Comparison of ENCODE assay signal across 31 mouse cellular contexts in the genomic region with DNA sequence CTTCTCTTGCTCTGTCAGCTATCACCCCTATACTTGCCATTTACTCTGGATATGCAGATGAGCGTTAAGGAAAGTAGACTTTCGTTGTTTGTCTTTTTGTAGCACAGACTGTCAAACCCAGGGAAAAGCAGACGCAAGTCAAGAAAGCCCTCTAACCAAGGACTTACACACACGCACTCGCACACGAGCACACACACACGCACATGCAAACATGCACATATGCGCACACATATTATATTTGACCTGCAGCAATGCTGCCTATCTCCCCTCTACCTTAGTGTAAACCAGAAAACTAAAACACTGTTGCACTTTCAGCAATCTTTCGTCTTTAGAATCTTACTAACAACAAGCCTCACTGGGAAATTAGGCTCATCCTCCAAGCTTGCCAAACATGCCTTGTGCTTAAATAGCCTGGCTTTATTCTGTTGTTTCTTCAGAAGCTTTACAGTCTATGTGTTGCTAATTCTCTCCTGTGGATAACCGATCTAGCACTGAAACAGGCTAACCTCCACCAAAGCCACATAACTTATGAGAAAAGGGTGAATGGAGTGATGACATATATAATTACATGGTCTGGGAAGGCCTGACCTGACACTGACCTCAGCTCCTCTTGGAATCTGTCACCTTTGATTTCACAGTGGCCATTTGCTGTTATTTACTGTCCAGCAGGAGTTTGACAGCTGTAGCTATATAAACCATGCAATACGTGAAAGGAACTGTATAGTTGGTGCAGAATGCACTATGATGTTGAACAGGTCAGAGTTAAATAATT.
DNase-seq lines count a peak whose midpoint lies in the region; ATAC-seq and TF ChIP-seq lines count a peak whose summit lies in the region.
"Had no signal": no experiment of that assay in that cellular context is flagged by ENCODE, and none has a peak within 500 bp of the region (broad histone marks: within the 10 kb centered on the region; RNA-seq: fewer than 3 reads in every experiment).

No protein-coding gene starts in this region.

- no peaks in the 10 kb centered on the region for H3K9me3 ChIP-seq in midbrain, embryonic 11.5 days (ENCODE audit: control insufficient read depth, low read length)
- H3K9me3 ChIP-seq in midbrain, embryonic 10.5 days (replicated peaks), result no peaks in the 10 kb centered on the region
- no peaks in the 10 kb centered on the region for H3K9me3 ChIP-seq in neural tube, embryonic 12.5 days
- H3K9me3 ChIP-seq: embryonic facial prominence, embryonic 15.5 days; forebrain, embryonic 12.5 days; heart, embryonic 10.5 days; hindbrain, embryonic 12.5 days had no signal

- no peaks in the 10 kb centered on the region for H3K4me1 ChIP-seq in midbrain, embryonic 11.5 days (ENCODE audit: control insufficient read depth, insufficient read depth, low read length)
- H3K4me1 ChIP-seq in midbrain, embryonic 10.5 days, result no peaks in the 10 kb centered on the region
- H3K4me1 ChIP-seq in neural tube, embryonic 12.5 days, result no peaks in the 10 kb centered on the region
- H3K4me1 ChIP-seq: embryonic facial prominence, embryonic 15.5 days; forebrain, embryonic 12.5 days had no signal

- no peak overlapping the region for H3K4me3 ChIP-seq in midbrain, embryonic 11.5 days (ENCODE audit: low read depth, low read length)
- H3K4me3 ChIP-seq in midbrain, embryonic 10.5 days, result no peak overlapping the region
- H3K4me3 ChIP-seq in neural tube, embryonic 12.5 days, result no peak overlapping the region
- no peak overlapping the region for H3K4me3 ChIP-seq in left cerebral cortex, adult 2 months
- H3K4me3 ChIP-seq: embryonic facial prominence, embryonic 15.5 days; forebrain, embryonic 12.5 days; heart, embryonic 10.5 days; hindbrain, embryonic 12.5 days; layer of hippocampus, adult 2 months; myocyte had no signal

- no peak for TF ChIP-seq CTCF in left cerebral cortex, adult 2 months (IDR thresholded peaks at IDR 0.05)

- WGBS in midbrain, embryonic 11.5 days, result 69% methylated on average over 11 of the region's 11 CpGs
- 86% methylated on average over 11 of the region's 11 CpGs for WGBS in midbrain, embryonic 10.5 days
- 65% methylated on average over 11 of the region's 11 CpGs for WGBS in neural tube, embryonic 12.5 days

- DNase-seq in midbrain, embryonic 11.5 days (ENCODE audit: low spot score, missing footprints), result no peak
- no peak for DNase-seq in midbrain, embryonic 10.5 days (ENCODE audit: low spot score)
- DNase-seq in embryo, embryonic 10 days (ENCODE audit: low spot score), result peak; percentile 74
- peak; percentile 15 for DNase-seq in embryo, embryonic 9.5 days (ENCODE audit: extremely low spot score)
- DNase-seq in kidney, postnatal 14 days, result no peak
- no peak for DNase-seq in urinary bladder, adult 2 months (ENCODE audit: low spot score)
- DNase-seq in left cerebral cortex, adult 2 months (ENCODE audit: extremely low spot score in 1 of 2, low spot score in 2 of 2), result no peak
- DNase-seq: adrenal gland, postnatal 14 days; cerebellum, adult 11-12 months; cerebellum, adult 9-11 months; gastrocnemius, postnatal 14 days; heart, postnatal 36 days; kidney, adult 9 months; kidney, postnatal 25 days; liver; lung, adult 2 months; lung, postnatal 10 days; right cerebral cortex, postnatal 4 days; thymus, adult 18-20 months; thymus, postnatal 25 days had no signal

- H3K9ac ChIP-seq in midbrain, embryonic 11.5 days (ENCODE audit: low read length), result no peak overlapping the region
- no peak overlapping the region for H3K9ac ChIP-seq in neural tube, embryonic 12.5 days
- H3K9ac ChIP-seq: embryonic facial prominence, embryonic 15.5 days; forebrain, embryonic 12.5 days; hindbrain, embryonic 12.5 days; liver, embryonic 14.5 days had no signal

- intact Hi-C loops in left cerebral cortex, adult 2 months (cut with DNase I), result no loop called here

- H3K36me3 ChIP-seq in midbrain, embryonic 11.5 days (ENCODE audit: control insufficient read depth, insufficient read depth, low read length), result no peaks in the 10 kb centered on the region
- H3K36me3 ChIP-seq in midbrain, embryonic 10.5 days, result no peaks in the 10 kb centered on the region
- H3K36me3 ChIP-seq in neural tube, embryonic 12.5 days, result no peaks in the 10 kb centered on the region
- H3K36me3 ChIP-seq: embryonic facial prominence, embryonic 15.5 days; forebrain, embryonic 12.5 days; heart, embryonic 10.5 days; hindbrain, embryonic 12.5 days had no signal

- no peaks in the 10 kb centered on the region for H3K27me3 ChIP-seq in midbrain, embryonic 11.5 days (ENCODE audit: control insufficient read depth, insufficient read depth, low read length)
- H3K27me3 ChIP-seq in midbrain, embryonic 10.5 days (ENCODE audit: low read depth, poor library complexity, severe bottlenecking), result no peaks in the 10 kb centered on the region
- no peaks in the 10 kb centered on the region for H3K27me3 ChIP-seq in neural tube, embryonic 12.5 days (replicated peaks)
- H3K27me3 ChIP-seq: embryonic facial prominence, embryonic 15.5 days; forebrain, embryonic 12.5 days; hindbrain, embryonic 12.5 days had no signal

- H3K4me2 ChIP-seq in midbrain, embryonic 11.5 days, result no peak overlapping the region
- no peak overlapping the region for H3K4me2 ChIP-seq in neural tube, embryonic 12.5 days (replicated peaks)
- H3K4me2 ChIP-seq: embryonic facial prominence, embryonic 15.5 days; forebrain, embryonic 12.5 days; hindbrain, embryonic 12.5 days had no signal

- peak; percentile 90 for ATAC-seq in midbrain, embryonic 11.5 days (ENCODE audit: low FRiP score)
- ATAC-seq in neural tube, embryonic 12.5 days (ENCODE audit: low FRiP score, low read depth), result peak; percentile 44; the same call in 1 of the 2 replicates
- ATAC-seq: hindbrain, postnatal 0 days; intestine, embryonic 16.5 days had no signal

- 0 out of 2 replicates have a peak overlapping the region, but pooled peaks have one; percentile 36 for H3K27ac ChIP-seq in midbrain, embryonic 11.5 days (ENCODE audit: low read depth, low read length)
- no peak overlapping the region for H3K27ac ChIP-seq in midbrain, embryonic 10.5 days (replicated peaks)
- no peak overlapping the region for H3K27ac ChIP-seq in neural tube, embryonic 12.5 days
- no peak overlapping the region for H3K27ac ChIP-seq in left cerebral cortex, adult 2 months
- H3K27ac ChIP-seq: embryonic facial prominence, embryonic 15.5 days; forebrain, embryonic 12.5 days; heart, embryonic 10.5 days; hindbrain, embryonic 12.5 days; hindbrain, postnatal 0 days; layer of hippocampus, adult 2 months; liver, embryonic 14.5 days; stomach, postnatal 0 days had no signal

Comparison
In these comparisons a context has a peak if more than half of its experiments do, and no peak if none do; other contexts are left out.
1. DNase-seq: peak in embryo, embryonic 10 days (single experiment) and embryo, embryonic 9.5 days (single experiment); none in midbrain, embryonic 11.5 days (single experiment), midbrain, embryonic 10.5 days (single experiment), kidney, postnatal 14 days (single experiment), urinary bladder, adult 2 months (single experiment) and left cerebral cortex, adult 2 months (0 of 2).